Mouse (Mus musculus) erythroblast, embryonic 14.5 days (primary cell): ENCODE results near the gene Fcgr2b. TPM values are rescaled to one million over a fixed set of nuclear protein-coding genes. Genes with fewer than 3 reads are reported as not detected.

Source experiments
- H3K27me3 ChIP-seq: 2 replicates; pipeline ENCODE4 v1.6.1; 2012; ENCODE audit warnings: inconsistent platforms; ENCODE audit not compliant: control insufficient read depth
- H3K36me3 ChIP-seq: 2 replicates; pipeline ENCODE4 v1.6.1; 2012; ENCODE audit warnings: mild to moderate bottlenecking, inconsistent platforms; ENCODE audit not compliant: control insufficient read depth
- H3K4me1 ChIP-seq: 2 replicates; pipeline ENCODE4 v1.6.1; 2012; ENCODE audit warnings: inconsistent platforms; ENCODE audit not compliant: control insufficient read depth
- H3K4me3 ChIP-seq: replicated peaks from 2 replicates; pipeline ENCODE3; 2012; ENCODE audit warnings: moderate library complexity, mild to moderate bottlenecking, inconsistent platforms
- H3K9me3 ChIP-seq: 2 replicates; pipeline ENCODE4 v1.6.1; 2012; ENCODE audit warnings: low read length, inconsistent platforms, mixed read lengths; ENCODE audit not compliant: control insufficient read depth
- GATA1 ChIP-seq: IDR thresholded peaks from 2 replicates; pipeline ENCODE4 v1.6.1; 2012; ENCODE audit warnings: low read length, inconsistent platforms, mixed read lengths
- TAL1 ChIP-seq: IDR thresholded peaks from 3 replicates; pipeline ENCODE4 v1.6.1; 2012; ENCODE audit warnings: low read length, inconsistent platforms, mixed read lengths
- polyA plus RNA-seq: library from polyadenylated mRNA; stranded (reverse); fragments of >175 nt; gene quantifications from 2 replicates; pipeline ENCODE4 v1.2.3, GENCODE M21; 2012

The Fcgr2b gene
- polyA plus RNA-seq, 1 experiment: not detected

GRCm38 (mm10) chr1:170919308-170919707 is 57.0 kb downstream of the Fcgr2b start:
- Histone ChIP-seq H3K36me3 (no peaks in the 10 kb centered on the region), H3K4me3 (no peak overlapping the region)
- no peak for TF ChIP-seq GATA1

GRCm38 (mm10) chr1:170915657-170916056 is 60.7 kb downstream of the Fcgr2b start:
- Histone ChIP-seq H3K27me3 (peaks cover 3% of the 10 kb centered on the region; the same call in 1 of the 2 replicates), H3K4me1 (no peaks in the 10 kb centered on the region), H3K9me3 (no peaks in the 10 kb centered on the region), H3K36me3 (no peaks in the 10 kb centered on the region), H3K4me3 (no peak overlapping the region)
- TF ChIP-seq TAL1 (no peak), GATA1 (no peak)

More at GRCm38 (mm10) chr1:170919308-170919707, 57.0 kb downstream of the Fcgr2b start:
- no peaks in the 10 kb centered on the region for H3K27me3 ChIP-seq
- H3K4me1 ChIP-seq: peaks cover 3% of the 10 kb centered on the region
- no peaks in the 10 kb centered on the region for H3K9me3 ChIP-seq

DNA sequence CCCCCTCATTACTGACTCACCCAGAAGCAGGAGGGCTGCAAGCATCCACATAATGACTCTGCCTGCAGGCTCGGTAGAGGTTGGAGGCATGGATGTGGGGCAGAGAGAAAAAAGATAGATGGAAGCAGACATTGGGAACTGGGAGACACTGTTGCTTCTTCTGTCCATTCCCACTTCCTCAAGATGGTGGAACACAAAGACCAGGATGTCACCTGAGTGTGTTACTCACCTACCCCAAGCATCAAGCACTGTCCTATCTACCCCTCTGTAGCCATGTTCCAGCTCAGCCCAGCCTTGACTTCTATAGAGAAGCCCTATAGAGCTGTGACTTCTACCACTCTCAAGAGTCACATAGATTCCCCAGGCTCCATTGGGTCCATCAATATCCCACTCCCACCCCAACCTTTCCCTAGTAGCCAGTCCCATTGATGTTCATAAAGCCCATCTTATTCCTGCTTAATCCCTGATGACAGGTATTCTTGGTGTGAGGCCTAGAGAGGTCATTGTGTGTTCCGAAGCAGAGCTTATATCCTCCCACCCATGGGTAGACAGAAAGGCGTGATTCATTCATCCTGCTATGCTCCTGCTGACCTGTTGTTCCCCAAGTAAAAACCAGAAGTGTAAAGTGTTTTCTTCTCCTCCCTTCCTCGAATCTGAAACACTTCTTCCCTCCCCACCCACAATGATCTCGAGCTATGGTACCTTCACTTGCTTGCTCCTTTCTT is 63.3 kb downstream of the Fcgr2b start, which contains the start of gene Fcrlb:
TSS of gene Fcrlb (minus strand) at position 51 of the 725 bp plus-strand sequence.
- no peaks in the 10 kb centered on the region for H3K36me3 ChIP-seq
- no peak within 1 kb of the TSS for H3K4me3 ChIP-seq
- peaks cover 14% of the 10 kb centered on the region for H3K27me3 ChIP-seq

DNA sequence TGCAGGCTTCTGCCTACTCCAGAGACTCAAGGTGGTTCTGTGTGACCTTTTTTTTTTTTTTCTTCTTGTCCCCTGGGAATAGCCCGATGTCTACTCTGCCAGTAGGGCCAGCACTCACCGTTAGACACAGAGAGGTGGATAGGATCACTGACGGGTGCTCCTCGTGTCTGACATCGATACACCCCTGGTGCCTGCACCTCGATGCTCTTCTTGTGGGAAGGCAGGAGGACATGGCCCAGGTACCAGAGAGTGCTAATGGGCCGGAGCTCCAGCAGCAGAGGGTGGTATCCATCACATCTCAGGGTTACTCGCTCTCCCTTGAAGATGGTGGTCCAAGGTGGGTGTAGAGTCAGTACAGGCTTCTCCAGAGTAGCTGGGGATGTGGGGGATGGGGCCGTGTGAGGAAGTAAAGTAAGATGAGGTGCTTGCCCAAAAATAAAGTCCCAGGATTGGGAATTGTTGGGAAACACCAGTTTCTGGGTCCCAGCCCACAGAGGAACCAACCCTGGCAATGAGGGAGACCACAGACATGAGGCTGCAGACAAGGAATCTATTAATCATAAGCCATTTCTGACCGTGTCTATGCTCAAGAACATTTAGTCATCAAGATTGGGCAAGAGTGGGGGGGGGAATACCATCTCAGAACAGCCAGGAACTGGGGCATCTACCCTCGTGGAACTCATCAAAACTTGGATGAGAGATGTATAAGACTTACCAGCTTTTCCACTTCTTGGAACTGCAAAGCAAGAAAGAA is 64.3 kb downstream of the Fcgr2b start:
- TF ChIP-seq GATA1 (no peak), TAL1 (no peak)
- Histone ChIP-seq H3K4me1 (peaks cover 3% of the 10 kb centered on the region), H3K4me3 (no peak overlapping the region), H3K27me3 (peaks cover 24% of the 10 kb centered on the region), H3K36me3 (no peaks in the 10 kb centered on the region), H3K9me3 (no peaks in the 10 kb centered on the region; the same call in 1 of the 2 replicates)

More for the DNA sequence above, 63.3 kb downstream of the Fcgr2b start, which contains the start of gene Fcrlb:
- Histone ChIP-seq H3K4me1 (peaks cover 3% of the 10 kb centered on the region; the same call in 1 of the 2 replicates), H3K9me3 (no peaks in the 10 kb centered on the region)
- TF ChIP-seq TAL1: no peak
- TF ChIP-seq GATA1: no peak

Other genes with a start within 250 kb of the Fcgr2b start
- gene Atf6, start 108.8 kb downstream of the Fcgr2b start, polyA plus RNA-seq: 0.21 and 0.22 TPM in 2 replicates
- 0.28 and 0.80 TPM in 2 replicates for gene Gm26620, start 91.5 kb downstream of the Fcgr2b start, polyA plus RNA-seq
- 0.10 and 0.16 TPM in 2 replicates for gene Dusp12, start 91.0 kb downstream of the Fcgr2b start, polyA plus RNA-seq
- not detected in 2 replicates for gene Fcrlb, start 63.6 kb downstream of the Fcgr2b start, polyA plus RNA-seq
- not detected in 2 replicates for gene Fcrla, start 49.0 kb downstream of the Fcgr2b start, polyA plus RNA-seq
- not detected in 2 replicates for gene Fcgr4, start 42.4 kb upstream of the Fcgr2b start, polyA plus RNA-seq
- gene Fcgr3, start 88.4 kb upstream of the Fcgr2b start, polyA plus RNA-seq: 0.06 TPM in 1 of 2 replicates, not detected in the other
- gene Cfap126, start 137.4 kb upstream of the Fcgr2b start, polyA plus RNA-seq: 0.37 and 0.64 TPM in 2 replicates
- 4.9 and 7.2 TPM in 2 replicates for gene Sdhc, start 174.1 kb upstream of the Fcgr2b start, polyA plus RNA-seq
- gene Mpz, start 174.2 kb upstream of the Fcgr2b start, polyA plus RNA-seq: not detected in 2 replicates
- gene Pcp4l1, start 219.7 kb upstream of the Fcgr2b start, polyA plus RNA-seq: not detected in 2 replicates
- not detected in 2 replicates for gene Nr1i3, start 237.4 kb upstream of the Fcgr2b start, polyA plus RNA-seq
- gene Tomm40l, start 246.0 kb upstream of the Fcgr2b start, polyA plus RNA-seq: 2.2 TPM in 2 replicates
- 0.42 and 2.1 TPM in 2 replicates for gene Apoa2, start 248.5 kb upstream of the Fcgr2b start, polyA plus RNA-seq